Mouse (Mus musculus) c-Kit-positive CD71-positive TER-119-positive erythroid progenitor cells, embryonic 14.5 days (primary cell): Measurements from ENCODE around the gene Col13a1.

ENCODE experiments used
- DNase-seq: peaks from one replicate; pipeline ENCODE4 v3.0.0-alpha.2; 2013; ENCODE audit warnings: low spot score

Col13a1 gene

DNA sequence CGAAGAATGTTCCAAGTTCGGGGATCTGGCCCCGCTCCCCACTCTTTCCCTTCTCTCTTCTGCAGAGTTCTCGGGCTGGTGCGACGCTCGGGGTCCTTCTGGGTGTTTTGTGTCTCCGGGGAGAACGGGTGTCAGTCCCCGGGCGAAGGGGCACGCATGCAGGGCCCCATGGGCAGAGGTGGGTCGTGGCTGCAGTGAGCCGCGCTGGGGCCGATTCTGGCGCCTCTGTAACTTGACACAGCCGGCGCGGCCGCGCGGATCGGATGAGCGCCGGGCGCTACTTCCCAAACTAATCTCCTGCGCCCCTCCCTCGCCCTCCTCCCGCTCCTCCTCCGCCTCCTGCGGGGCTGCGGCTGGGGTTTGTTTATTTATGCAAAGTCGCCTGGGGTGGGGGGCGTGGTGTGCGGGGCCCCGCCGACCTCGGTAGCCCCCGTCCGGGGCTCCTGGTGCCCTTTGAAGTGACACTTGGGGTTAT is at the start of gene Col13a1:
TSS of gene Col13a1 (minus strand) at position 243 of the 475 bp plus-strand sequence.
- no peak for DNase-seq

- DNase-seq = no peak
These were observed 48.8 kb upstream of the Col13a1 start for GRCm38 (mm10) chr10:62027699-62028098.

GRCm38 (mm10) chr10:62023821-62024551 is 45.1 kb upstream of the Col13a1 start:
- no peak for DNase-seq

DNA sequence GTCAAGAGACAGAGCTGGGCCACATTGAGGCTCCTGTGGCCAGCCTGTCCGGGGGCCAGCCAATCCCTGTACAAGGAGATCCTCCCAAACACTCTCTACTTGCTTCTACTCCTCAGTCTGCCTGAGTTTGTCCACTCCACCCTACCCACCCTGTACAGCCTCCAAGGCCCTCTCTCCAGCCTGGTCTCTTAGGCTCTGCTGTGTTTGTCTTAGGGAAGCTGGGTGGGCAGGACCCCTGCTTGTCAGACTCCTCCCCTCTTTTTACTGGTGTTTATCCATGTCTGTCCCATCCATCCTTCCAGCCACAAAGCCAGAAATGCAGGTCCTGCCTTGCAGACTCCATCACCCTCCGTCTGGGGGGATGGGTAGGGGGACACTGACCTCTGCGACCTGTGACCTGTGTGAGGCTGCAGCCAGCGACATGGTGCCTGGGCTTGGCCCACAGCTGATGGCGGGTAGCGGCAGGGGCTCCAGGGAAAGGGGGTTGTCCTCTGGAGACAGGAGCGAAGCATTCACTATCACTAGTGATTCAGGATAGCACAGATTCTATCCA is 41.2 kb upstream of the Col13a1 start:
- no peak for DNase-seq

DNA sequence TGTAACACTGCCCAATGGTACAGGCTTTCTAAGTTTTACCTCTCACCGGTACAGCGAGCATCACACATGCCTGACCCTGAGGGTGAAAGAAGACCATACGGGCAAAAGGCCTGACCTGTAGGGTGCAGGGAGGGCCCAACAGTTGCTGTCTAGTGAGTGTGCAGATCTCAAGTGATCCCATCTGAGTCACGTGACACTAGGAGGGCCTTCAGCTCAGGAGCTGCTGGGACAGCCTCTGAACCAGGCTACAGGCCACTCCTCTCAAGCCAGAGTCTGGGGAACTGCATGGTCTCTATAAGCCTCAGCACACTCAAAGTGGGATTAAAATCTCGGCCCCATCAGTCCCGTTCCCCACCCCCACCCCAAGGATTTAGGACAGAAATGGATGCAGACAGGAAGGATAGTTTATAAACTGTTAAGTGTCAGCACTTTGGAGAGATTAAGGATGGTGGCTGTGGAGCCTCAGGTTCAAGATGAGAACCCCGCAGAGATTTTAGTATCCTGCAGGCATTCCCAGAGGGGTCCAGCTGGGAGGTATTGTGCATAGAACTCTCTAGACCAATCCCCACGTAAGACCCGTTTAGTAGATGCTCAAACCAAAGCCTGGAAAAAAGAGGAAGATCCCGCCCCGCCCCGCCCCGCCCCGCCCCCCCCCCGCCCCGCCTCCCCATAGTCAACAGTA is 40.6 kb upstream of the Col13a1 start:
- no peak for DNase-seq

DNA sequence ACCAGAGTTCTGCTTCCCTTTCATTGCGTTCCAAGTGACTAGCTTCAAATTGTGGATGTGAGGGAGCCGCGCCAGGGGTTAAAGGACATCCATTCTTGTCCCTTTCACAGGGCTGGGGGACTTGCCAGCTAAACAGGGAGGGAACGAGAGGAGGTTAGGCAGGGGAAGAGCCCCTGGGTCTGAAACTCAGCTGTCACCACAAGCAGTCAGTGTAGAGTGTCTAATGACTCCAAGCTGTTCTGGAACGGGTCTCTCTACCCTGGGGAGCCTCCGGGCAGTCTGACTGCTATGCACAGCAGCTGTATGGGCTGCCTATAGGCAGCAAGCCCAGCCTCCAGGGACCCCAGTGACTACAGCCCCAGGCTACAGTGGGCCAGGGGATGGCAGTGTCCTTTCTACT is 38.0 kb upstream of the Col13a1 start:
- DNase-seq = no peak

DNA sequence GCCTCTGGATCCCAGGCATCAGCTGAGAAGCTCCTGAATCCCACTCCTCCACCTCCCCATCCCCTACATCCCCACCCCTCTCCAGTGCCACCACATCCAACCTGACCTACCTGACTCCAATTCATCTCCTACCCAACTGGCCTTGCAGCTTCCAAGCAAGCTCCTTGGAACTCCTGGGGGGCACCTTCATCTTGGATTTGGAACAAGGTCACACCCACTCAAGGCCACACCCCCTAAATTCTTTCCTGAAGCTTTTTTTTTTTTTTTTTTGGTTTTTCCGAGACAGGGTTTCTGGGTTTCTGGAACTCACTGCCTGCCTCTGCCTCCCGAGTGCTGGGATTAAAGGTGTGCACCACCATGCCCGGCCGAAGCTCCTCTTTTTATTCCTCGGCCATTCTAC is 34.3 kb upstream of the Col13a1 start:
- no peak for DNase-seq

DNA sequence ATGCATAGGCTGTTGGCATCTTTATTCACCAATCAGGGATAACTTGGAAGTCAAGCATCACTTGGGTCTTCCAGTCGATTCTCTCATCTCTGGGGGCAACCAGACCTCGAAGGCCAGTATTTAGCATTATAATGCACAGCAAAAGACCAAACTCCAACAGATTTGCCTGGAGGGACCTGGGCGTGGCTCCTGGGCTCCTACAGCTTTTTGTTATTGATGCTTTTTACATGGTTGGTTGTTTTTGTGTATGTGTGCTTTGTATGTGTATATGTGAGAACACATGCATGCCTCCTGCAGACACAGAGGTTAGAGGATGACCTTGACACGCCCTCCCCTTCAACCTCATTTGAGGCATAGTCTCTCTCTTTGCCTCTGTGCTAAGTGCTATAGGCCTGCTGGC is 33.5 kb upstream of the Col13a1 start:
- no peak for DNase-seq

DNA sequence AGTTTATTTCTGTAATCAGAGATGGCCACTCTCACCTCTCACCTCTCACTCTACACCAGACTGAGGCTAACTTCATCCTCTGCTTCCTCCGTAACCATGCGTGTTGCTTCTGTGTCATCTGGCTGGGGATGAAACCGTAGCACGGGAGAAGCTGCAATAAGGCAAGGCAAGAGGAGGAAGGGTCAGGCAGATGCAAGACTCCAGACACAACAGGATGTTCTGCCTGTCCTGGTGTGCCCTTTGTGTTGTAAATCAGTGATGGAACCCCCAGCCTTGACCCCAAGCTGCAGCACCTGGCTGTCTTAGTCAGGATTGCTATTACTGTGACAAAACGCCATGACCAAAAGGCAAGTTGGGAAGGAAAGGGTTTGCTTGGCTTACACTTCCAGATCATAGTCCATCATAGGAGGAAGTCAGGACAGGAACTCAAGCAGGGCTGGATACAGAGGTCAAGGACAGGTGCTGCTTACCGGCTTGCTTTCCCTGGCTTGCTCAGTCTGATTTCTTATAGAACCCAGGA is 31.1 kb upstream of the Col13a1 start:
- DNase-seq = no peak

DNA sequence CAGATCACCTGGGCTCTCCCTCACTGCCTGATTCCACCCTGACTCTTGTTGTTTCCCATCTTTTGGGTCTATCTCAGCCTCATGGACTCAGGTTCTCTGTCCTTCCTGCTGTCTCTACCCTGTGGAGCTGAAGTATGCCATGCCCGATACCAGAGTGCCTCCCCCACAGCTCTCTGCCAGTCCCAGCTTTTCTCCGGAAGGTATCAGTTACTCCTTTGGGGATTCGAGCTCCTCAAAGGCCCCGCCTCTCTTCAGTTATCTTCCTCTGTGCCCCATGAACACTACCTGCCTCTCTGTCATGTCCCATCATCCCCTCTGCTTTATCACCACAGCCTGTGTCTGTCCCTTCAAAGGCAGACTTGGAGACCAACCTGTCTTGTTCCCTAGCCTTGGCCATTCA is 29.1 kb upstream of the Col13a1 start:
- no peak for DNase-seq

- no peak for DNase-seq
These were observed 27.5 kb upstream of the Col13a1 start for GRCm38 (mm10) chr10:62006371-62006770.

GRCm38 (mm10) chr10:62000216-62000615 is 21.3 kb upstream of the Col13a1 start:
- no peak for DNase-seq

GRCm38 (mm10) chr10:61999766-62000165 is 20.9 kb upstream of the Col13a1 start:
- DNase-seq = no peak

DNA sequence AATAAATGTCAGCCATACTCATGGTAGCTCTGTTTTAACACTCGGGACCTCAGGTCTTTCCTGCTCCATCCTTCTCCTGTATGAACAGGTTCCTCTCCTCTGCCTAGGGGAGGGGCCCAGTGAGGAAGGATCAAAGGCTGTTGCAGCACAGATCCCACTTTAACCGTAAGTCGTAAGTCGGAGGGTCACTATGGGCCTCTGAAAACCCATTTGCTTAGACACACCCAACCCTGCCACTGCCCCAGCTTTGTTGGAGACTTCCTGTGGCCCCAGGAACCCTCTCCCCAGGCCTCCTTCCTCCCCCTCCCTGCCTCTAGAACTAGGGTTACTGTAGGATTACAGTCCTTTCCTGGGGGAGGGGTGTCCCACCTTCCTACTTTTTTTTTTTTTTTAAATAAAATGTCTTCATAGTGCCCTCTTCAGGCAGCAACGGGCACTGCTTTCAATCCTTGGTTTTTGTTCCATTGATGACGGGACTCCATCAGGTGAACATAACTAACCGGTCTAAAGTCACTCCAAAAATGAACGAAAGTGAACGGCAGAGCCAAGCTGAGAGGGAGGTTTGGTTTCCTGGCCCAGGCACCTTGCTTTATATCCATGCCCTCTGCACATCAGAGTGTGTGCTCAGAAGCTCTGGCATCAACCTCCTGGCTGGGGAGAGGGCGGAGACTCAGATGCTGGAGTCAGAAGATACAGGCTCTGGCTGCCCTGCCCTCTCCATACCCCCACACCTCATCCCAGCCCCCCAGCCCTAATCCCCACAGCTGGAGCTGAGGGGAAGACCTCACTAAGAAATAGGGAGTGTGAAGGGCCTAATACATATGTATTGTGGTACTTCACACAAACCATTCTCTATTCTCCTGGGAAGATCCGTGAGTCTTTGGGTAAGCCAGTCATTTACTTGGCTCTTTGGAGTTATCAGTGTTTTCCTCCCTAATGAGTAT is 12.8 kb upstream of the Col13a1 start:
- DNase-seq = no peak

DNA sequence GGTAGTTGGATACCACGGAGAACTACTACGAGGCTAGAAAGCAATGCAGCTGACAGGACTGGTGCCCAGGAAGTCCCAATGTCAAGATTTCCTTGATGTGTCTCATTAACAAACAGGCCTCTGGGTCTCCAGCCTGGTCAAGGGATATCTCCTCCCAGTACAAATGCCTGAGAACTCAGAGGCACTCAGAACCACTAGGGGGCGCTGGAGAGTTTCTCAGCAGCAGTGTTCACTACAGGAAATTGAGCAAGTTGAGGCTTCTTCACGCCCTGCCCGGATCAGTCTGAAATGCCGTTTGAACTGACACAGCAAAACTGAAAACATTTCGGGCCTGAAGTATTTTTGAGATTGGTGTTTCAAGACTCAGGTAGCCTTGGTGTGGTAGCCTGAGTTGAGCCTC is 1.5 kb upstream of the Col13a1 start:
- peak; percentile 65 for DNase-seq

DNA sequence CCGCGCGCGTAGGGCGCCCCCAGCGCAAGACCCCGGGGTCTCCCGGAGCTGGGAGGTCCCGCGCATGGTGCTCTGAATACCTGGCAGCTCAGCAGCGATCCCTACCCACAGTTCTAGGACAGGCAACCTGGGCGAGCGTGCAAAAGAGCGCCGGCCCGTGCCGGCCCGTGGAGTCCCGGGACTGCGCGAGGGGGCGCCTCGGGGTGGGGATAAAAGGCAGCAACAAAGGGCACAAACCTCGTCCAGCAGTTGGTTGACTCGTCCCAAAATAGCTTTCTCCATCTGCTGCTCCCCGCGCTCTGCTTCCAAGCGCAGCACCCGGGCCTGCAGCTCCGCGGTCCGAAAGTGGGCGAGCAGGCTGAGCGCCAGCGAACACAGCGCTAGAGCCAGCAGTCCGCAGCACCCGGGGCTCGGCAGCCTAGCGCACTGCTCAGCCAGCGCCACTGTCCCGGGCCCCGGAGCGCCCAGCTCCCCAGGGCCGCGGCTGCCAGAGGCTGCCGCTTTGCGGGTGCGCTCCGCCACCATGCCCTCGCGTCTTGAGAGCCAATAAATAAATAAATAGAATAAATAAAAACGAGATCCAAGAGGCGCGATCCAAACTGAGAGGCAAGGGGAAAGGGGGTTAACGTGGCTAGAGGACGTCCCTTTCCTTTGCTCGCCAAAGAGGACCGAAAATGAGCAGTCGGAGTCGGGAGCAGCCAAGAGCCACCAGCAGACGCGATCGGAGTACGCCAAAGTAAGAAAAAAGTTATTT is 619 bp downstream of the Col13a1 start:
- DNase-seq = no peak

DNA sequence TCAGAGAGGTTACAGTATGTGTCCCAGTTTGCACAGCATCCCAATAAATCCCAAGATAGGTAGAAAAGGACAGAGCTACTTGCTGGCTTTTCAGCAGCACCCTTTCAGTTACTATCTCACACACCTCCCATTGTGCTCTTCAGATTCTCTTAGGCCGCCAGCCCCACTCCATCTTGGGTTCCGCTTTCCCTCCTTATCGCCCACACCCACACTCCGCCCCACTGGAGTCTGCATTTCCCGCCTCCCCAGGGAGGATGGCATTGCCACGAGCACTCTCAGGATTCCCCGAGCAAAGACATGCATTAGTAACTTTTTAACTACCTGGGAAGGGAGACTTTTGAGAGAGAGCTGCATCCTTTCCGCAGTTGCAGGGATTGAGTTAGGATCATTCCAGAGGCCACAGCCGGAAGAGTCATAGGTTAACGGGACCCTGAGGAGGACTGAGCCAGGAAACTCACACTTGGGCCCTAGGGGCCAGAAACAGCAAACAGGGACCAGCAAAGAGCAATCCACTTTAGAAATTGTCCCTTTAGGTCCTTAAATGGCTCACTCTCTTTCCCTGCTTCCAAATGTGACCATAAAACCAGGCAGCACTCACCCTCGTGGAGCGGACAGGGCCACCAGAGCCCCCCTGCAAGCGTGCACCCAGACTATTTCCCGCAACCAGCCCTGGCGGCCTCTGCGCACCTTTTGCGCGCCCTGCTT is 1.4 kb downstream of the Col13a1 start:
- no peak for DNase-seq

GRCm38 (mm10) chr10:61976987-61977386 is 1.9 kb downstream of the Col13a1 start:
- no peak for DNase-seq

- DNase-seq = no peak
These were observed 4.3 kb downstream of the Col13a1 start for GRCm38 (mm10) chr10:61974581-61974980.

DNA sequence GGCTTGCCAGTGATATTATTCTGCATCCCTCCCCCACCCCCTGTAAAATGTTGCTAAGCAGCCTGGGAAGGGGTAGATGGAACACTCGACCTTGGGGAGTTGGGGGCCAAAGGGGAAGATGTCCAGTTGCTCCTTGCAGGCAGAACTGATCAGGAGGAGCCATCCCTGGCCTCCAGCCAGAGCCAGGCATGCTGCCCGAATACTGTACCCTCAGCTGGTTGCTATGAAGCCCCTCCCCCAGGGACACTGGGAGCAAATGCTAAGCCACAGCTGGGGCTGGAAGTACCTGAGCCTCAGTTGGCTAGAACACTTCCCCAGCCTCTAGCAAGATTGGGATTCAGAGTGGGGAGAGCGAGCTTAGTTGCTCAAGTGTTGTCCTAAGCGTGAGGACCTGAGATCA is 6.9 kb downstream of the Col13a1 start:
- DNase-seq = no peak
